Mouse (Mus musculus): ENCODE results near the gene Scrg1. TPM values are rescaled to one million over a fixed set of nuclear protein-coding genes. Genes with fewer than 3 reads are reported as not detected.
"Not testable (repeated sequence)": the region's sequence is repeated elsewhere in the genome, so short reads cannot be mapped to it uniquely, and the experiment has no call there.

The Scrg1 gene
- polyA plus RNA-seq, 1 experiment from 2014 or later = 3.3 TPM

DNA sequence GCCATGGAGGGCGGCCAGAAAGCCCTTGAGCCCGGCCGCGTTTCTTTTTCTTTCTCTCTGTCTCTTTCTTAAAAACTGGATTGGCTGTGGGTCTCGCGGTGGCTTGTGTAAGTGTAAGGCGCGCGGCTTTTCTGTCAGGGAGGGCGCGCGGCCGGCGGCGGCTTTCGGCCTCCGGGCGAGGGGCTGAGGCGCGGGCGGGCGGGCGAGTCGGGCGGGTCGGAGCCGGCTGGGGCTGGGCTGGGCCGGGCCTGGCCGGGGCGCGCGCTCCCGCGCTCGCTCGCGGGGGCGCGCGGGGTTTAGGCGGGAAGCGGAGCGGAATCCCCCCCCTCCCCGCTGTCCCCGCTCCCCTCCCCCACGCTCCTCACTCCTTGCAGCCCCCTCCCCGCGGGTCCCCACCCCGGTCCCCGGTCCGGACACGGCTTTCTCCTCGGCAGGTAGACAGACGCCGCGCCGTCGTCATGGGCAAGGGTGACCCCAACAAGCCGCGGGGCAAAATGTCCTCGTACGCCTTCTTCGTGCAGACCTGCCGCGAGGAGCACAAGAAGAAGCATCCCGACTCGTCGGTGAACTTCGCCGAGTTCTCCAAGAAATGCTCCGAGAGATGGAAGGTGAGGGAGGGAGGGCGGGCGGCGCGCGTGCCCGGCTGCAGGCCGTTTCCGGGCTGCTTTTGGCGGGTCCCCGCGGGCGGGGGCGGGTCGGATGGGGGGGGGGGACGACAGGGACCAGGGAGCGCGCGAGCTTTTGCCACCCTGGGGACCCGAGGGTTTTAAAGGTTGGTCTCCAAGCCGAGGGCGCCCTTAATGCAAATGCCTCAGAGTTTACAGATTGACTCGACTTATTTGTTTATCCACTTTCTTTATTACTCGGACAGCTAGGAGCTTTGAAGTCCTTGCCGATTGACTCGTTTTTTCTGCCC is 56.7 kb downstream of the Scrg1 start:
- Histone ChIP-seq H3K4me1 (replicated peaks) (peaks cover 12% of the 10 kb centered on the region), H3K27me3 (no peaks in the 10 kb centered on the region), H3K27ac (peak overlapping the region; percentile 99), H3K9ac (replicated peaks) (peak overlapping the region; percentile 96), H3K36me3 (peaks cover 7% of the 10 kb centered on the region; the same call in 1 of the 2 replicates), H3K4me3 (replicated peaks) (peak overlapping the region; percentile 84), H3K9me3 (no peaks in the 10 kb centered on the region), H3K4me2 (replicated peaks) (peak overlapping the region; percentile 96)
- ATAC-seq = peak; percentile 60
- under 1% methylated on average over 72 of the region's 96 CpGs for WGBS

DNA sequence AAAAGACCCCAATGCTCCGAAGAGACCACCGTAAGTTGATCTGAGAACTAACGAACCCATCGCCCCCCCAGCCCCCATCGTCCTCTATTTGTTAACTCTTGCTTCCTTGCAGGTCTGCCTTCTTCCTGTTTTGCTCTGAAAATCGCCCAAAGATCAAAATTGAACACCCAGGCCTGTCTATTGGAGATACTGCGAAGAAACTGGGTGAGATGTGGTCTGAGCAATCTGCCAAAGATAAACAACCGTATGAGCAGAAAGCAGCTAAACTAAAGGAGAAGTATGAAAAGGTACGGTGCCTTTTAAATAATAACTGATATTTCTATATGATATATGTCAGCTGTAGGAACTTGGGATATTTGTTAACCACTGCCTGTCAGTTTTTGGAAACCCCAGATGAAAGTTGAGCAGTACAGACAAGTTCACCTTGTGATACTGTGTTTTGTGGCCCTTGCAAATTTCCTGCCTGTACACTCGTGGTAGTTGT is 57.5 kb downstream of the Scrg1 start:
- H3K9ac ChIP-seq (replicated peaks) = peak overlapping the region; percentile 96; the same call in 1 of the 2 replicates
- H3K4me3 ChIP-seq (replicated peaks) = peak overlapping the region; percentile 84
- H3K9me3 ChIP-seq, ATAC-seq, H3K27me3 ChIP-seq, H3K27ac ChIP-seq, H3K36me3 ChIP-seq: not testable (repeated sequence)
- peaks cover 12% of the 10 kb centered on the region for H3K4me1 ChIP-seq (replicated peaks)
- WGBS = 24% methylated on average over 10 of the region's 10 CpGs
- peak overlapping the region; percentile 96 for H3K4me2 ChIP-seq (replicated peaks)

DNA sequence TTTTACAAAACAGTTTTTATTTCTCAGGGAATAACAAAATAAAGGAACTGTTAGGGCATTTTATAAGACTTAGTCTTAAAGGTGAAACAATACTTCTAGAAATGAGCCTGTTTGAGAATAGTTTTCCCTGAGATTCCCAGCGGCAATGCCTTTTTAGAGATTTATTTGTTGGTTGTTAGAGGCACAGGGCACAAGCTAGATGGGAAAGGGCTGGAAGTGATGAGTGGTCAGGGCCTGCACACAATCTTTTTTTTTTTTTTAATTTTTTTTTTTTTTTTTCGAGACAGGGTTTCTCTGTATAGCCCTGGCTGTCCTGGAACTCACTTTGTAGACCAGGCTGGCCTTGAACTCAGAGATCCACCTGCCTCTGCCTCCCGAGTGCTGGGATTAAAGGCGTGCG is 61.0 kb downstream of the Scrg1 start:
- H3K4me2 ChIP-seq (replicated peaks); H3K9me3 ChIP-seq; H3K4me1 ChIP-seq (replicated peaks); ATAC-seq; H3K27me3 ChIP-seq; H3K27ac ChIP-seq; H3K4me3 ChIP-seq (replicated peaks); H3K36me3 ChIP-seq; H3K9ac ChIP-seq (replicated peaks): not testable (repeated sequence)
- WGBS = 96% methylated on average over 4 of the region's 5 CpGs

DNA sequence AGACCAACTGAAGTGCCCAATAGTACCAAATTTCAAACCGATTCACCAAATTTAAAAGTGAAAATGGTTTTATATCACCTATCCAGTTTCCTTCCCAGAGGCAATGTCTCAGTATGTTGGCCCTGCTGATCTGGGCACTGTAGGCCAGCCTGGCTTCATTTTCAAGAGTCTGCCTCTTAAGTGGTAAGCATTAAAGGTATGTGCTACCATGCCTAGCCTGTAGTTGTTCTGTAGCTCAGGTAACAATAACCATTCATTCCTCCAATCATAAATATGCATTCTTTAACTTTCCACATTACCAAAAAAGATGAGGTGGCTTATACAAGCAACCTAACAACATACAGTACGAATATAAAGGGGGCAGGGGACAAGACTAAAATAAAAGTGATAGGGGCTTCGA is 62.0 kb downstream of the Scrg1 start:
- WGBS = 92% methylated on average over 3 of the region's 3 CpGs
- Histone ChIP-seq H3K27me3 (no peaks in the 10 kb centered on the region), H3K9me3 (no peaks in the 10 kb centered on the region), H3K36me3 (peaks cover 7% of the 10 kb centered on the region; the same call in 1 of the 2 replicates), H3K4me3 (replicated peaks) (no peak overlapping the region), H3K27ac (no peak overlapping the region), H3K9ac (replicated peaks) (no peak overlapping the region), H3K4me2 (replicated peaks) (no peak overlapping the region), H3K4me1 (replicated peaks) (peaks cover 6% of the 10 kb centered on the region)
- no peak for ATAC-seq

DNA sequence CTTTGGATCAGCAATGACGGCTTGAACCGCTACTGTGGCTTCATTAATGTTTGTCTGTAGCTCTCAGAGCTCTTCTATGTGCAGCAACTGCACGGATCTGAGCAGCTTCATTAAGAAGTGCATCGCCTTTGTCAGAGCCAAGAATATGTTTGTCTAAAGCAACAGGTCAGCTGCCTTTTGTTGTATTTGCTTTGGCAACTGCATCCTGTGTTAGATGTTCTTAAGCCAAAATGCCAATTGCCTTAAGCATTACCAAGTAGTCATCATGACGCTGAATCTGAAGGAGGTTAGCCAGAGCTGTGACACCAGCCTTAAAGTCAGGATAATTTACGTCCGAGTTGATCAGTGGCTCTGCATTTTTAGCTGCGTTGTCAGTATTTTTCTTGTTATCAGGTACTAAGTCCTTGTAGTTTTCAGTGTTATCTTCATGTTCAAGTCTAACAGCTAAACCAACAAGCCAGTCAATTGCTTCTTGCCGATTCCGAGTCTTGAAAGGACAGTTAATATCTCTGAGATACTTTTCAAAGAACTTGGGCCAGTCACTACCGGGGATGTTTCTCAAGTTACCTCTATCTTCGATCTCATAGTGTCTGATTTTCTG is 64.6 kb downstream of the Scrg1 start:
- no peak overlapping the region for H3K9ac ChIP-seq (replicated peaks)
- WGBS = 88% methylated on average over 12 of the region's 12 CpGs
- H3K4me2 ChIP-seq (replicated peaks) = no peak overlapping the region
- peaks cover 7% of the 10 kb centered on the region; the same call in 1 of the 2 replicates for H3K36me3 ChIP-seq
- ATAC-seq = no peak
- H3K27ac ChIP-seq = no peak overlapping the region
- H3K9me3 ChIP-seq = no peaks in the 10 kb centered on the region
- H3K4me3 ChIP-seq (replicated peaks) = no peak overlapping the region
- H3K4me1 ChIP-seq (replicated peaks) = no peaks in the 10 kb centered on the region
- no peaks in the 10 kb centered on the region for H3K27me3 ChIP-seq

Other genes starting within 250 kb of the Scrg1 start
- not detected in 2 replicates for gene Hand2, start 134.9 kb upstream of the Scrg1 start, polyA plus RNA-seq (2015; fragmentation: Nextera tagmentation; extraction: Ambion mirVana)
- 61.5 and 76.2 TPM in 2 replicates for gene Sap30, start 31.9 kb downstream of the Scrg1 start, polyA plus RNA-seq (2015; fragmentation: Nextera tagmentation; extraction: Ambion mirVana)
- gene Hmgb2, start 56.0 kb downstream of the Scrg1 start, polyA plus RNA-seq (2015; fragmentation: Nextera tagmentation; extraction: Ambion mirVana) = 210 and 259 TPM in 2 replicates
- 10.5 and 10.8 TPM in 2 replicates for gene Galnt7, start 197.1 kb downstream of the Scrg1 start, polyA plus RNA-seq (2015; fragmentation: Nextera tagmentation; extraction: Ambion mirVana)

Data from midbrain, embryonic 13.5 days (tissue).